Mouse (Mus musculus): ENCODE measurements at regions not wholly inside any gene's neighbourhood (a gene's known extent, or its start where the extent isn't known, plus 50 kb on each side); places are given as distances from the start of the nearest gene placed in this dataset.

DNA sequence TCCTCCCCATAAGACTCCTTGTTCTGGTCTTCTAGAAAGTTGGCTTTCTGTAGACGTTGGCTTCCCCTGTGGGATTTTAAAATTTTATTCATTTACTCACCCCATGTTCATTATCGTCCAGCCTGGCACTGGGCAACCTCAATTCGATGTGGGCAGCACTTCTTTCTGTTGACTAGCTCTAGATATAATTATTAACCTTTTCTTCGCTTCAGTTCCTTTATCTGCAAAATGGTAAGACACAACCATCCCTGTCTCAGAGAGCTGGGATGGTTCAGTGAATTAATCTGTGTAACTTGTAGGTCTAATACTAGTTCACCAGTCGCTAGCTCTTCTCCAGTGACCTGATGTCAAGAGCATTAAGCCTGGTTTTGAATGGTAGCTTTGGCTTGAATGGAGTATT is 89.9 kb upstream of the Plxnc1 start:
- no peak for DNase-seq (ENCODE audit: low spot score in 2 of 2)

DNA sequence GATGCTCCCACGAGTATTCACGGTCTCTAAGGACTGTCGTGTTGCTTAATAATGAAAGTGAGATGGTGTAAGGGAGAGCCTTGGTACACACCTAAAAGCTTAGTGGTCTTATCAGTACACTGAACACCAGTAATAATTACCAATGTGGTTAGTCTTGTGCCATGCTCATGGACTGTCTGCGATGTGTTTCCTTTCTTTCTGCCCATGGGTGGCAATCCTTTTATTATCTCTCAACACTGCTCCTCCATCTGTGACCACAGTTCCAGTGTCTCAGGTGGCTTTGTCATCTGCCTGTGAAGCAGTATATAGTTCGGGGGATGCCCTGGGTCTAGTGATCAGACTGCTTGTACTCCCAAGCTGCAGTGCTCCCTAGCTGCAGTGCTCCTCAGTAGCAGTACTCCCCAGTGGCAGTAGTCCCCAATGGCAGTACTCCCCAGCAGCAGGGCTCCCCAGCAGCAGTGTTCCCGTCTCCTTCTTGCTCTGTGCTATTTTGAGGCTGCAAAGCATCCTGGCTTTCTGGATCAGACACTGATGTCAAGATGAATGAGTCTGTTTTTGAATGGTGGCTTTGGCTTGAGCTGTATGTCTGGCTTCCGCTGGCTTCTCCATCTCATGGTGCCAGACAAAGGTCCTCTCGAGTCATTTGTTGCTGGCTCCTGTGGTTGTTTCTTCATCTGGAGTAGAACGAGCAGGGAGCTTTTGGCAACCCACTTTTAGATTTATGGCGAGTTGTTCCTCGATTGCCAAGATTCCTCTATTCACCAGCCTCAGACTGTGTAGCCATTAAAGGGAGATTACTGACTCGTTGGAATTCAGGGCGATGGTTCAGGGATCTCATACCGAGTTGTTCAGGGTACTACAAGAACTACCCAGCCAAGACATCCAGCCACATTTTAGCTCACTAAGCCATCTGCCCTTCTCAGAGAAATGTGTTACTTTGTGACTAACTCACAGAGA is 88.4 kb upstream of the Plxnc1 start:
- DNase-seq (ENCODE audit: low spot score in 2 of 2): peak in 1 of 2 experiments; percentile 10

DNA sequence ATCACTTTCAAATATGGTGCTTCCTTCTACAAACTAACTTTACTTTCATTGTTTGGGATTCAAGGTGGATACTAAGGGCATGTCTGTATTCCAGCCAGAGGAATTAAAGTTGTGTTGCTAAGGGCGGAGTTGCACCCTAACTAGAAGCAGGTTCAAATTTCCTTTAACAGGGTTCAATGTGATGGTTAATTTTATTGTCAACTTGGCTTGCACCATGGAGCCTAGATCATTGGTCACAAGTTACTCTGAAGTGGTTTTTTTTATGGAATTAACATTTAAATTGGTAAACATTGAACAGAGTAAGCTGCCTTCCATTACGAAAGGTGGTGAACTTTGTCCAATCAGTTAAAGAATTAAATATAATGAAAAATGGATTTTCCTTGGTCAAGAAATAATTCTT is 86.7 kb upstream of the Plxnc1 start:
- DNase-seq (ENCODE audit: low spot score in 2 of 2): no peak

DNA sequence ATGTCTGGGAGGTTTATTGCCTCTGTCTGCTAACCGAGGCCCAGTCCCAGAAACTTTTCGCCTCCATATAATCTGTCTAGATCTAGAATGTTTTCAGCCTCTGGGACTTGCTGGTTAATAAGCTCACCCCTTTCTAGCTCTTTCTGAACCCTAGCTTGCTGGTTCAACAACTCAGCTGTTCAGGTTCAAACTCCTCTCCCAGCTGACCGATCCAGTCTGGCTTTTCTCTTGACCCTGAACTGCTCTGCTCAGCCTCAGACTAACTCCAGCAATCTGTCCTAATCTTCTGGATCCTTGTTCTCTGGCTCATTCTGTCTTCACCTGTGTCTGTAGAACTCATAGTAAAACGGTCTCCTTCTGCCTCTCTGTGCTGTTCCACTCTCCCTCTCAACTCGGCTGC is 86.2 kb upstream of the Plxnc1 start:
- no peak for DNase-seq (ENCODE audit: low spot score in 2 of 2)

DNA sequence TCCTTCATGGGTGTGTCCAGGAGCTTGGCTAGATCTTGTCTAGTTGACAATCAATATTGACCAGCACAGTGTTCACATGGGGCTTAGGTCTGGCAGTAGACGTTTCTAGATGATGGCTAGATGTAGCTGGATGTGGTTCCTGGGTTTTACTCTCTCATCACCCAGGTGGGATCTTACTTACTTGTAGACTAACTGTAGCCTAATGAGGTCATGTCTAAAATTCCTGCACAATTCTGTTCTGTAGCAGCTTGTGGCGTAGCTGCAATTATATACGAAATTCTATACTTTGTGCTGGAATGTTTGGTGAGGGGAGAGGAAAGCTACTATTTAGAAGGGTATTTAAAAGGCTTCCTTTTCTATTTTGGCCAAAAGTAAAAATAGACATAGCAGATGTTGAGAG is 84.9 kb upstream of the Plxnc1 start:
- no peak for DNase-seq (ENCODE audit: low spot score in 2 of 2)

DNA sequence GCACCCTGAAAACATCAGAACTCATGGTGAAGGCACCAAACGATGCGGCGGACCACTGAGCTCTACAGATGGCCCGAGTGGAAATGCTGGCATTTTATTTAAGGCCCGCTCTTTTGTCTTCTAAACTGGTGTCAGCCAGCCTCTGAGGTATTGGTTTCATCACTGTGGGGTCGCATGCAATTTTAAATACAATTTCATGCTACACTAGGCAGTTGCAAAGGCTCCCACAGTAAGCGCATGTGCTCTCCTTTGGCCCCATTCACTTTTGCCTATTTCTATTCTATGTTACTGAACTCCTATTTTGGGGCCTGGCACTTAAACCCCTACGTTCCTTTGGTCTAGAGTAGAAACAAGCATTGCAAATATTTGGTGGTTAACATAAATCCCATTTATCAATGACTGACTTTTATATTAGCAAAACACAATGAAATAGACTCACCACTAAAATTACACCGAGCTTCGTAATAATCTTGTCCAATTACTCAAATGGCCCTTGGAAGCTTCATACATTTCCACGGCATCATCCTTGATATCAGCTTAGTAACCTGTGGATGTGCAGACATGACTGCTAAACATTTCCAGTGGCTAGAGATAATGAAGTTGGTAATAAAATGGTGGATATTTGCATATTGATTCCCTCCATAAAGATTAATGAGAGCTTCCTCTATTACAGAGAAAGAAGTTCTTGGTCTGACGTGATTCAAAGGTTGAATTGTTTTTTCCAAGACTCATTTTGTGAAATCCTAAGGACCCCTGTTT is 81.1 kb upstream of the Plxnc1 start:
- no peak for DNase-seq (ENCODE audit: low spot score in 2 of 2)

DNA sequence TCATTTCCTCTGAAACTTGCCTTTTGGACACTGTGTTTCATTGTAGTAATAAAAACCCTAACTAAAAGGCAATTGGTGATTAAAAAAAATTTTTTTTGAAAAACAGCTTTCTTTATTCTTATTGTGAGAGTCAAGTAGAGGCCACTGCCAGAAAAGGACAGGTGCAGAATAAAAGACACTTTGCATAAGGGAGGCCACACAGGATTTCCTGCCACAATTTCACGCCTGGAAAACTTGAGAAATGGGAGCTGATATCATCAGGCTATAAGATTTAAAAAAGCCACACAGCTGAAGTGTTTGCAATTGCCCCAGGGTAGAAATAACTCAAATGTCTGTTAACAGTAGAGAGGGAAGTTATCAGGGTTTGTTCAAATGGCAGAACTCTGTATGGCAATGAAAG is 76.6 kb upstream of the Plxnc1 start:
- no peak for DNase-seq (ENCODE audit: low spot score in 2 of 2)

DNA sequence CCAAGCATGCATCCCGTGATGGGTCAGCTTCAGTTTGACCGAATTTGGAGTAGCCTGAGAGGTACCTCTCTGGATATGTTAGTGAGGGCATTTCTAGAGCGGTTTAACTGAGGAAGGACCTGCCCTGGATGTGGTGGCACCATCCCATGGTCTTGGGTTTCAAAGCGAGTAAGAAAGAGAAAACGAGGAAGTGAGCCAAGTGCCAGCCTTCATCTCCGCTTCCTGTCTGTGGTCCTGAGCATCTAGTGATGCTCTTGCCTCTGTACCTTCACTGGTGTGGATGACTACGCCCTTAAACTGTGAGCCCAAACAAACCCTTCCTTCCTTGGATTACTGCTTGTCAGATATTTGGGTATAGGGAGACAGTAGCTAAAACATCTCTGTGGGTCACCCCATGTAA is 72.3 kb upstream of the Plxnc1 start:
- DNase-seq (ENCODE audit: low spot score in 2 of 2): no peak

DNA sequence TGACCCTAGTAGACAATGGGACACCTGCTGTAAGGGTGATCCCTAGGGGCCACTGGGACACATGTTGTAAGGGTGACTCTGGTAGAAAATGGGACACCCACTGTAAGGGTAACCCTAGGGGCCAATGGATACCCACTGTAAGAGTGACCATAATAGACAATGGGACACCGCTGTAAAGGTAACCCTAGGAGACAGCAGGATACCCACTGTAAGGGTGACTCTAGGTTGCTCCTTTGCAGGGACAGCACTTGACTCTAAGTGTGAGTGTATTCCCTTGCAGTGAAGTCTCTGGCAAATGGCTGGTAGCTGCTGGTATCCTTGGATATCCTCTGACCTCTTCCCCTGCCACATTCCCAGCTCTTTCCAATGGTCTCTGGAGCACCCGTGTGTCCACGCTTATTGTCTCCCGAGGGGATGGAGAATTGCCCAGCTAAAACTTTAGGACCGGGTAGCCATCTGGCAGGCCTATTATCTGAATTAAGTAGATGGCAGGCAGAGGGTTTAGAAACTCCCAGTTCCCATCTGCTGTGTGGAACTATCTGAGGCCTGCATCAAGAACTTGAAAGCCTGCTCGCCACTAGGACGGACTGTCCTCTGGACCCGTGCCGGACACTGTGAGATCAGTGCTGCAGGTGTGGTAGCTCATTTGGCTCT is 70.8 kb upstream of the Plxnc1 start:
- DNase-seq (ENCODE audit: low spot score in 2 of 2): peak in 1 of 2 experiments; percentile 19

DNA sequence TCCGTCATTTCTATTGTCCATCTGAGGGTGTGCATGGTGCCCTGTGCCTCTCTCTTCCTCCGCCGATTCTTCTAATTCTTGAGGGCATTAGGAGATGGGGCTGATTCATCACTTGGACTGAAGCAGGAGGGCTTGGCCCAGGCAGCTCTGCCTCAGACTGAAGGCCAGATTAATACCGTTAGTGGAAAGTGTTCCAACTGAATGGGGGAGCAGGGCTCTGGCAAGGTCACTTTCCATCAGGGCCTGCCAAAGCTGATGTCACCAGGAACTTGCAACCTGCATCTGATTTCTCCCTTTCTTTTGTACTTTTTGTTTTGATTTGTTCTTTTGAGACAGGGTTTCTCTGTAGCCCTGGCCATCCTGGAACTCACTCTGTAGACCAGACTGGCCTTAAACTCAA is 69.3 kb upstream of the Plxnc1 start:
- DNase-seq (ENCODE audit: low spot score in 2 of 2): peak in 1 of 2 experiments; percentile 18

DNA sequence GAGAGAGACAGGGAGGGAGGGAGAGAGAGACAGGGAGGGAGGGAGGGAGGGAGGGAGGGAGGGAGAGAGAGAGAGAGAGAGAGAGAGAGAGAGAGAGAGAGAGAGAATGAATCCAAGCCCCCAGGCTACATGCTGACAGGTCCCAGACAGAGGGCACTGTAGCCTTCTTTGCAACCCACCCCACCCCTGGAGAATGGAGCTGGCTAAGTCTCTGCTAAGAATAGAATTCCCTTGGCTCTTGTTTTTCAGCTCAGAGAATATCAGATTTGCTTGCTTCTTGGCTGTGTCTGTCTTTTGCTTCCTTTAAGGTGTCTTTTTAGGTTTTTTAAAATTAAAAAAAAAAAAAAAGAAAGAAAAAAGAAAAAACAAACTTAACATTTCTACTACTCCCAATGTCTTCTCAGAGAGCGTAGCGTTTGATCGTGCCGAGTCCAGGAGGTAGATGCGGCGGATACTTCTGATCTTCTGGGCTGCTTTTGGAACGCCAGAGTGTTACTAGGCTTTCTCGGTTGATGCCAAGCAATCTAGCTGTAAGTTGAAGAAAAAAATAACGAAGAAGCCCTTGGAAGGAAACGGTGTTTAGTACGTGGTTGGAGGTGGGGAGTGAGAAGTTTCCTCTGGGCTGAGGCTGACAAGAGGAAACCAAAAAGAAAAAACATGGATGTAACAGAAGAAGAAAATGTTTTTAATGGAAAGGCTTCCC is 68.7 kb upstream of the Plxnc1 start:
- no peak for DNase-seq (ENCODE audit: low spot score in 2 of 2)

DNA sequence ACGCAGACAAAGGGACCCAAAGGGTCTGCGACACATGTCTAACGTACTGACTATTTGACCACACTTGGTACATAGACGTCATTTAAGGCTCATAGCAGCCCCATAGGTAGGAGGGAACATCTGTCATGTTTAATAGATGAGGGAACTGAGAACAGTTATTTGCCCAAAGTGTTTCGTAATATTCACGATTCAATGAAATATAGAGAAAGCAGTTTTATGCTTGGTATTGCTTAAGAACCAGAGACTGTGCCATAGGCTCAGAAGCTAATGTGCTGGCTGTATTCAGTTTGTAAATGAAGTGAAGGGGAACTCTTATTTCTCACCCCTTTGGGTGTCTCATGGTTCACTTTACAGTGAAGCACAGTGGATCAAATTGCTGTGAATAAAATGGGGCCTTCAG is 65.7 kb upstream of the Plxnc1 start:
- DNase-seq (ENCODE audit: low spot score in 2 of 2): no peak

DNA sequence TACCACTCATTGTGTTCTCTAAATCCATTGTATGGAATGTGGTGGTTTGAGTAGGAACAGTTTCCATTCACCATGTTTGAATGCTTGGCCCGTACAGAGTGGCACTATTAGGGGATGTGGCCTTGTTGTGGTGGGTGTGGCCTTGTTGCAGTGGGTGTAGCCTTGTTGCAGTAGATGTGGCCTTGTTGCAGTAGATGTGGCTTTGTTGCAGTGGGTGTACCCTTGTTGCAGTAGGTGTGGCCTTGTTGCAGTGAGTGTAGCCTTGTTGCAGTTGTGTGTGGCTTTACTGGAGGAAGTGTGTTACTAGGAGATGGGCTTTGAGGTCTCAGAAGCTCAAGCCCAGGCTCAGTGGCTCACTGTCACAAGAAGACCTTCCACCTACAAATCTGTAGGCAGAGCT is 64.4 kb upstream of the Plxnc1 start:
- DNase-seq (ENCODE audit: low spot score in 2 of 2): no peak

DNA sequence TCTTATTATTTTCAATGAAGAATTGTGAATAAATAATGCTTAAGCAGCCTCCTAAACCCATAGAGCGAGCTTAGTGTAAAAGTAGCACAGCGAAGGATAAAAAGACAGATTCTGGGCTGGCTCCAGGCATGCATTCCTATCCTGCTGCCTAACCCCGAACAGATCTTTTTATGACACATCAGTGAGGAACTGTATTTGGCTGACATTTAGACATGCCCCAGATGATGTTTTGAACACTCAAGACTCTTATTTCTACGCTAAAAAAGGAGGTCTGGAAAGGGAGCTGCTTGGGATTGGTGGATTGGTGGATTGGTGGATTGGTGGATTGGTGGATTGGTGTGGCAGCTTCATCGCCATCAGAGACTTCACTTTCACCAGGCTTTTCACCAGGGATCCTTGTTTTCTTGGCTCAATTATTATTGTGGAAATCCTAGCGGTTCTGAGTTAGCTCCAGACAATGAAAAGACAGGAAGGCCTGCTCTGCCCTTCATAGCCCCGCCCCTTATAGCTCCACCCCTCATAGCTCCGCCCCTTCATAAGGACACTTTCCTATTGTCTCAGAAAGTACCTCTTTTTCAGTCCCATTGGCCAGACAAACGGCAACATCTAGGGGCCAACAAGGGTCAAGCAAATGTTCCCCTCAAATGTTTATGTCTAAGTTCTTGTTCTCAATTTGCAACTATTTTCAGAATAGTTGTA is 59.6 kb upstream of the Plxnc1 start:
- no peak for DNase-seq (ENCODE audit: low spot score in 2 of 2)

DNA sequence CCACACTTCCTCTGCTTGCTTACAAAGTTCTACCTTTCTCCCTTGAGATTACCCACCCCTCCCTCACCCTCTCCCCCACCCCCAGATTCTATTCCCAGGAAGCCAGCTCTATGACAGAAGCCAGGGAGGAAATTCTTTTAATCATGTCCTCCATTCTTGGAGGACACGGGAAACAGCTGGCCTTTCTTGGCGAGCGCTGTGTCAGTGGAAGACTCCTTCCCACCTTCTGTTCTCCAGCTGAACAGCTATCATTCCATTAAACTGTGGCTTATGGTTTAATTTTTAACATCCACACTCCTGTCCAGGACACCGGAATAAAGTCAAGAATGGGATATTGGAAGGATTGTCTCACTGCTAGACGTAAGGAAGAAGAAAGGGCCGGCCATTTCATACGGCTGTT is 59.0 kb upstream of the Plxnc1 start:
- DNase-seq (ENCODE audit: low spot score in 2 of 2): no peak

DNA sequence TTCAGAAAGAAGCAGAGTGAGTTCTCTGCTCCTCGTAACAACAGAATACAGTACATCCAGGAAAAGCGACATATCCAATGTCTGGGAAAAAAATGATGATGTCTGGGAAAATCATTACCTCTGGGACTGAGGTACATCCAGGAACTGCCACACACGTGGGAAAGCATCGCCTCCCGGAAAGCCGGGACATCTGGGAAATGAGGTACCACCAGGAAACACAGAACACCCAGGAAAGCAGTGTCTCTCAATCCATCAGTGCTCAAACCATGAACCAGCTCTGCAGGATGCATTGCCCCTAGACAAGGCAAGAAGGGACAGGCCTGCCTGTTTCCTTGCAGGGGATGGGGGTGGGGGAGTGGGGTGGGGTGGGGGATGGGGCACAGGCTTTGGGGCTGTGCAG is 57.0 kb upstream of the Plxnc1 start:
- no peak for DNase-seq (ENCODE audit: low spot score in 2 of 2)

DNA sequence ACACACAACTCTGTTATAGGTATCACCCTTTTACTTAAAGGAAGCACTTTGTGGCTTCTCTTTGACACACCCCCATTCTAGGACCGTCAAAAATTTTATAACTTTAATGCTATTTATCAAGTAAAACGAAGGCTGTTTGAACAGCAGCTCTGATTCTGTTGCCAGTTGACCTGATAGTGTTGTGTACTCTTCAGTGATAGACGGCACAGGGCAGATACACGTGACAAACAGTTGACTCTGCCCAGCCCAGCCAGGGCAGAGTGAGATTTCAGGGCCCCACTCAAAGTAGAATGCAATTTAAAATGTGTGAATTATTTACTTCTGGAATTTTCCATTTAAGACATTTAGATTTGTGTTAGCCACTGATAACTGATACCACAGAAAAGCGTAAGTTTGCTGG is 55.1 kb upstream of the Plxnc1 start:
- DNase-seq (ENCODE audit: low spot score in 2 of 2): no peak
